Mouse (Mus musculus) C2C12 (cell line): Measurements from ENCODE around the gene Hmbs.

Experiments used
- CEBPB ChIP-seq: IDR thresholded peaks from one replicate; pipeline ENCODE4 v1.6.1; 2011; ENCODE audit warnings: low read depth, mild to moderate bottlenecking, control low read depth, moderate library complexity
- CTCF ChIP-seq: IDR thresholded peaks from one replicate; pipeline ENCODE4 v1.5.1; 2011; ENCODE audit not compliant: control insufficient read depth, insufficient read depth, insufficient read length
- FOSL1 ChIP-seq: IDR thresholded peaks from one replicate; pipeline ENCODE4 v1.8.0; 2011; ENCODE audit warnings: mild to moderate bottlenecking, low read length; ENCODE audit not compliant: poor library complexity, insufficient read depth, severe bottlenecking
- MAX ChIP-seq: IDR thresholded peaks from one replicate; pipeline ENCODE4 v1.6.1; 2011; ENCODE audit warnings: mild to moderate bottlenecking, control low read depth
- MYOG ChIP-seq: IDR thresholded peaks from one replicate; pipeline ENCODE4 v1.6.1; 2011; ENCODE audit not compliant: control insufficient read depth, insufficient read length; ENCODE audit errors: extremely low read depth
- USF1 ChIP-seq: IDR thresholded peaks from one replicate; pipeline ENCODE4 v1.6.1; 2011; ENCODE audit warnings: low read depth, mild to moderate bottlenecking, control low read depth, moderate library complexity

DNA sequence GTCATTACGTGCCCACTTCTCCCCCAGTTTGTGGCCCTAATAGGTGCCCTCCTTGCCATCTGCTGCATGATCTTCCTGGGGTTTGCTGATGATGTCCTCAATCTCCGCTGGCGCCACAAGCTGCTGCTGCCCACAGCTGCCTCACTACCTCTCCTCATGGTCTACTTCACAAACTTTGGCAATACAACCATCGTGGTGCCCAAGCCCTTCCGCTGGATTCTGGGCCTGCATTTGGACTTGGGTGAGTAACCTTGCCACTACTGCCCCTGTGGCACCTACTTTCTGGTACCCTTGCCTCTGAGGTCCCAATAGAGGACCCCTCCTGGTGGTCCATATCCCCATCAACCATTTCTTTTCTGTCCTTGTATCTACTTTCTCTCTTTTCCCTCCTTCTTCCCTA, 16.1 kb downstream of the Hmbs start:
- TF ChIP-seq CTCF (no peak), USF1 (no peak), MAX (no peak), MYOG (no peak), CEBPB (no peak), FOSL1 (no peak)
